Mouse (Mus musculus) central nervous system, embryonic 14 days (tissue): ENCODE measurements around the gene Spred3. TPM values are rescaled to one million over a fixed set of nuclear protein-coding genes. Genes with fewer than 3 reads are reported as not detected.

Experiments used
- polyA plus RNA-seq: library from polyadenylated mRNA; depleted of rRNA; stranded (reverse); fragments of >200 nt; gene quantifications from 2 replicates; pipeline ENCODE4 v1.2.3, GENCODE M21; 2012; rRNA removed

The Spred3 gene
- 27.5 and 29.3 TPM in 2 replicates for polyA plus RNA-seq

GRCm38 (mm10) chr7:29170066-29170754 is at the start of gene Spred3, which contains the start of gene Ggn:
Spred3 (minus strand) TSS chr7:29170411.
Ggn (plus strand) TSS chr7:29170210.

GRCm38 (mm10) chr7:29213675-29214082 is 43.5 kb upstream of the Spred3 start, which contains the start of gene Catsperg1:
Catsperg1 (minus strand) TSS chr7:29214035.

GRCm38 (mm10) chr7:29180077-29180853 is 10.1 kb upstream of the Spred3 start, which contains the start of gene Psmd8:
Psmd8 (minus strand) TSS chr7:29180701.

GRCm38 (mm10) chr7:29155838-29156782 is 14.1 kb downstream of the Spred3 start, which contains the start of gene Fam98c:
Fam98c (minus strand) TSS chr7:29156234.

GRCm38 (mm10) chr7:29134693-29135386 is 35.4 kb downstream of the Spred3 start, which contains the start of gene Rasgrp4:
Rasgrp4 (plus strand) TSS chr7:29134851.

GRCm38 (mm10) chr7:29124970-29125369 is 45.2 kb downstream of the Spred3 start, which contains the start of gene Ryr1:
Ryr1 (minus strand) TSS chr7:29125179.

Other genes starting within 250 kb of the Spred3 start
- 159 and 181 TPM in 2 replicates for gene Actn4, start 208.1 kb downstream of the Spred3 start, polyA plus RNA-seq
- 433 and 449 TPM in 2 replicates for gene Eif3k, start 188.5 kb downstream of the Spred3 start, polyA plus RNA-seq
- gene Map4k1, start 188.4 kb downstream of the Spred3 start, polyA plus RNA-seq = 7.6 and 9.0 TPM in 2 replicates
- gene Ryr1, start 45.2 kb downstream of the Spred3 start, polyA plus RNA-seq = 9.3 and 12.9 TPM in 2 replicates
- 3.2 and 3.4 TPM in 2 replicates for gene Rasgrp4, start 35.6 kb downstream of the Spred3 start, polyA plus RNA-seq
- 24.0 and 24.1 TPM in 2 replicates for gene Fam98c, start 14.2 kb downstream of the Spred3 start, polyA plus RNA-seq
- 0.61 and 0.94 TPM in 2 replicates for gene Ggn, start 201 bp downstream of the Spred3 start, polyA plus RNA-seq
- 276 and 299 TPM in 2 replicates for gene Psmd8, start 10.3 kb upstream of the Spred3 start, polyA plus RNA-seq
- gene Catsperg1, start 43.6 kb upstream of the Spred3 start, polyA plus RNA-seq = 7.5 and 7.8 TPM in 2 replicates
- 1.4 and 3.0 TPM in 2 replicates for gene Kcnk6, start 62.1 kb upstream of the Spred3 start, polyA plus RNA-seq
- 60.7 and 65.4 TPM in 2 replicates for gene Yif1b, start 67.9 kb upstream of the Spred3 start, polyA plus RNA-seq
- gene 2200002D01Rik, start 78.1 kb upstream of the Spred3 start, polyA plus RNA-seq = 0.25 and 0.85 TPM in 2 replicates
- 36.9 and 49.5 TPM in 2 replicates for gene Spint2, start 111.5 kb upstream of the Spred3 start, polyA plus RNA-seq
- gene Ppp1r14a, start 118.9 kb upstream of the Spred3 start, polyA plus RNA-seq = 9.3 and 13.2 TPM in 2 replicates
- 111 and 128 TPM in 2 replicates for gene Dpf1, start 133.5 kb upstream of the Spred3 start, polyA plus RNA-seq